Mouse (Mus musculus) forebrain, embryonic 12.5 days (tissue): ENCODE data around the gene Fsd1l. TPM values are rescaled to one million over a fixed set of nuclear protein-coding genes. Genes with fewer than 3 reads are reported as not detected.
"Not testable (repeated sequence)": the region's sequence is repeated elsewhere in the genome, so short reads cannot be mapped to it uniquely, and the experiment has no call there.

Experiments used
- ATAC-seq: fragments of 200-750 bp; cut with Nextera tagmentation; 2 replicates; pipeline ENCODE4 v1.8.0; 2017; ENCODE audit warnings: moderate TSS enrichment; ENCODE audit not compliant: low FRiP score
- H3K27ac ChIP-seq: fragments of 300-500 bp; sonication (generic); 2 replicates; pipeline ENCODE4 v1.5.1; 2016; ENCODE audit warnings: mild to moderate bottlenecking
- H3K27me3 ChIP-seq: fragments of 300-500 bp; sonication (generic); 2 replicates; pipeline ENCODE4 v1.6.1; 2016; ENCODE audit warnings: mild to moderate bottlenecking
- H3K36me3 ChIP-seq: fragments of 300-500 bp; sonication (generic); replicated peaks from 2 replicates; pipeline ENCODE4 v1.6.1; 2016; ENCODE audit warnings: mild to moderate bottlenecking
- H3K4me1 ChIP-seq: fragments of 300-500 bp; sonication (generic); 2 replicates; pipeline ENCODE4 v1.6.1; 2016
- H3K4me2 ChIP-seq: fragments of 300-500 bp; sonication (generic); 2 replicates; pipeline ENCODE4 v1.6.1; 2016; ENCODE audit warnings: mild to moderate bottlenecking, moderate library complexity
- H3K4me3 ChIP-seq: fragments of 300-500 bp; sonication (generic); replicated peaks from 2 replicates; pipeline ENCODE4 v1.5.1; 2016; ENCODE audit warnings: mild to moderate bottlenecking
- H3K9ac ChIP-seq: fragments of 300-500 bp; sonication (generic); 2 replicates; pipeline ENCODE4 v1.6.1; 2016; ENCODE audit warnings: mild to moderate bottlenecking
- H3K9me3 ChIP-seq: fragments of 300-500 bp; sonication (generic); 2 replicates; pipeline ENCODE4 v1.6.1; 2016
- WGBS: fragments of 180-500 bp; shearing (Covaris S2); methylation state at CpG from one replicate; pipeline ENCODE4 v1.1.7; 2016; 5-methylcytosine and 5-hydroxymethylcytosine counted together
- polyA plus RNA-seq: library from polyadenylated mRNA; unstranded; fragments of >200 nt; fragmentation: Nextera tagmentation; extraction: Ambion mirVana; gene quantifications from 2 replicates; pipeline ENCODE4 v1.2.1, GENCODE M21; 2016

Gene Fsd1l
- polyA plus RNA-seq, 1 experiment from 2014 or later, result 52.2 TPM

- H3K27ac ChIP-seq, result peak within 1 kb of the TSS; percentile 87
- peak within 1 kb of the TSS; percentile 74 for H3K9ac ChIP-seq
- no peaks in the 10 kb centered on the region for H3K27me3 ChIP-seq
- 0 out of 2 replicates have a peak, but pooled peaks cover 2% of the 10 kb centered on the region for H3K36me3 ChIP-seq
- H3K4me3 ChIP-seq, result peak within 1 kb of the TSS; percentile 72
- H3K4me1 ChIP-seq, result peaks cover 9% of the 10 kb centered on the region
- peak; percentile 84 for ATAC-seq
- H3K9me3 ChIP-seq, result no peaks in the 10 kb centered on the region
- peak within 1 kb of the TSS; percentile 89 for H3K4me2 ChIP-seq
- 15% methylated on average over 5 of the region's 7 CpGs for WGBS
Measured at GRCm38 (mm10) chr4:53713704-53714050, 82.4 kb downstream of the Fsd1l start, which contains the start of gene Fktn. Gene Fktn (plus strand): TSS chr4:53713998.

DNA sequence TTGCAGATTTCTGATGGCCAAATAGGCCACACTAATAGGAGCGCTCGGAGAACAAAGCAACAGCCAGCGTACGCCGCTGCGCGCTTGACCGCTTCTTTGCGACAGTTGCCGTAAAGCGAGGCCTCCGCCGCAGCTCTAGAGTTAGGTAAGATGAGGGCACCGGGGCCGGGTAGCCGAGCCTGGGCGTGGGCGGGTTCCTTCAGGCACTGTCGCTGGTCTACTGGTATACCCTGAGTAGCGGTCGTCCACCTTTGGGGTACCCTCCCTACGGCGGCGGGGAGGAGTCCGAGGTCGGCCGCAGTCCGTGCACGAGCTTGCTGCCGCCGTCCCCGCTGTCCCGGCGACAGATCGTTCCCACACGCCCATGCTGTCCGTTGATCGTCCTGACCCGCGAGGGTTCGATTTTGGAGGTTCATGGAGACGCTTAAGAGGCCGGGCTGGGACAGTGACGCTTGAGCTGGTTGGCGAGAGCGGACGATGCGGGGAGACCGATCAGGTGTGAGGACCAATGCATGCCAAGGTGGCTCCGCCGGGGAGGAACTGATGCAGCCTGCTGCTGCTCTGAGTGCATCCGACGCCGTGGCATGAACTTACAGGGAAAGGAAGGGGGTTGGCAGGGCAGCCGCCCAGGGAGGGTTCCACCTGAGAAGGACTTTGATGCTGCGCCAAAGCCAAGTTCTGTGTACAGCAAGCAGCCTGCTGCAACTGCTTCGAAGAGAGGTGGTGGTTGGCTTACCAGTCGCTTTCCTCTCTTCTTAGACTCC lies 83.0 kb downstream of the Fsd1l start:
- no peaks in the 10 kb centered on the region for H3K9me3 ChIP-seq
- no peaks in the 10 kb centered on the region for H3K27me3 ChIP-seq
- peak overlapping the region; percentile 74 for H3K9ac ChIP-seq
- peak overlapping the region; percentile 72 for H3K4me3 ChIP-seq
- H3K27ac ChIP-seq, result peak overlapping the region; percentile 87
- H3K36me3 ChIP-seq, result 0 out of 2 replicates have a peak, but pooled peaks cover 2% of the 10 kb centered on the region
- peak; percentile 96 for ATAC-seq
- peak overlapping the region; percentile 89 for H3K4me2 ChIP-seq
- WGBS, result 7% methylated on average over 58 of the region's 58 CpGs
- H3K4me1 ChIP-seq, result peaks cover 9% of the 10 kb centered on the region

DNA sequence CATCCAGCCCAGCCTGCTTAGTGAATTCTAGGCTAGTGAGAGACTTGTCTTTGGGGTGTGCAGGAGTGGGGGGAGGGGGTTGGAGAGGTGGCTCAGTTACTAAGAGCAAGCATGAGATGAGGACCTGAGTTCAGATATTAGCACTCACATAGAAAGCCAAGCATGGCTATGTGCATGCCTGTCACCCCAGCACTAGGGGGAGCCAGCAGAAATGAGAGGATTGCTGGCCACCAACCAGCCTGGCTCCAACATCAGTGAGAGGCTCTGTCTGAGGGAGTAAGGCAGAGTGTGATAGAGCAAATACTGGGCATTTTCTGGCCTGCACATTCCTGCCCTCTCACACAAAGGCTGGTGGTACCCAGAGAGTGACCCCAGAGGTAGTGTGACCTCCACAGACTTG lies 84.7 kb downstream of the Fsd1l start:
- no peak for ATAC-seq
- no peak overlapping the region for H3K4me3 ChIP-seq
- H3K36me3 ChIP-seq, result 0 out of 2 replicates have a peak, but pooled peaks cover 6% of the 10 kb centered on the region
- no peaks in the 10 kb centered on the region for H3K27me3 ChIP-seq
- peaks cover 9% of the 10 kb centered on the region for H3K4me1 ChIP-seq
- no peaks in the 10 kb centered on the region for H3K9me3 ChIP-seq
- H3K27ac ChIP-seq, result no peak overlapping the region
- no peak overlapping the region for H3K9ac ChIP-seq
- H3K4me2 ChIP-seq, result no peak overlapping the region

- Histone ChIP-seq H3K4me1 (peaks cover 9% of the 10 kb centered on the region), H3K27ac (no peak overlapping the region), H3K27me3 (no peaks in the 10 kb centered on the region), H3K9ac (no peak overlapping the region), H3K36me3 (0 out of 2 replicates have a peak, but pooled peaks cover 8% of the 10 kb centered on the region), H3K4me2 (no peak overlapping the region), H3K9me3 (no peaks in the 10 kb centered on the region), H3K4me3 (no peak overlapping the region)
- no peak for ATAC-seq
- WGBS, result 86% methylated on average over 4 of the region's 4 CpGs
Measured at GRCm38 (mm10) chr4:53717546-53717945, 86.3 kb downstream of the Fsd1l start.

DNA sequence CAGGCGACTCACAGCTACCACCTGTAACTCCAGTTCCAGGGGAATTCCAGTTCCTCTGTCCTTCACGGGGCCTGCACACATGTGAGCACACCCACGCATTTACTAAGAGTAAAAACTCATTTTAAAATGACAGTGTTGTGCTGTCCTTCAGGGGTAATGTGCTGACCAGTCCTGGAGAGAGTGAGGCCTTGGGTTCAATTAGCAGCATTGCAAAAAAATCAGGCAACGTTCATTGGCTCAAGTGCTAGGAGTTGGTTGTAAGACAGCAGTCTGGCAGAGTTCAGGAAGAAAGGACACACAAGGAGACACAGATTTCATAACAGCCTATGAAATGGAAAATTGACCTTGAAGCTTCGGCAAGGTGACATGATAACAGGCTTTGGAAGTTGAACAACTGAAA lies 87.0 kb downstream of the Fsd1l start:
- Histone ChIP-seq H3K36me3 (0 out of 2 replicates have a peak, but pooled peaks cover 8% of the 10 kb centered on the region), H3K4me1 (peaks cover 9% of the 10 kb centered on the region), H3K4me2 (no peak overlapping the region), H3K9me3 (no peaks in the 10 kb centered on the region), H3K27me3 (no peaks in the 10 kb centered on the region), H3K27ac (no peak overlapping the region), H3K9ac (no peak overlapping the region), H3K4me3 (no peak overlapping the region)
- ATAC-seq, result no peak
- WGBS, result 84% methylated on average over 5 of the region's 5 CpGs

- WGBS, result 69% methylated on average over 4 of the region's 4 CpGs
- Histone ChIP-seq H3K27ac (no peak overlapping the region), H3K4me2 (no peak overlapping the region), H3K4me3 (no peak overlapping the region), H3K4me1 (no peaks in the 10 kb centered on the region), H3K9ac (no peak overlapping the region), H3K36me3 (peaks cover 22% of the 10 kb centered on the region), H3K9me3 (no peaks in the 10 kb centered on the region), H3K27me3 (no peaks in the 10 kb centered on the region)
- peak; percentile 55; the same call in 1 of the 2 replicates for ATAC-seq
Measured at GRCm38 (mm10) chr4:53722506-53722905, 91.2 kb downstream of the Fsd1l start.

- not testable (repeated sequence) for H3K9ac ChIP-seq, H3K4me2 ChIP-seq, ATAC-seq, H3K4me3 ChIP-seq, H3K9me3 ChIP-seq, H3K27me3 ChIP-seq, H3K27ac ChIP-seq, H3K4me1 ChIP-seq
- 86% methylated on average over 2 of the region's 2 CpGs for WGBS
- H3K36me3 ChIP-seq, result peaks cover 36% of the 10 kb centered on the region
Measured at GRCm38 (mm10) chr4:53726100-53726499, 94.8 kb downstream of the Fsd1l start.

DNA sequence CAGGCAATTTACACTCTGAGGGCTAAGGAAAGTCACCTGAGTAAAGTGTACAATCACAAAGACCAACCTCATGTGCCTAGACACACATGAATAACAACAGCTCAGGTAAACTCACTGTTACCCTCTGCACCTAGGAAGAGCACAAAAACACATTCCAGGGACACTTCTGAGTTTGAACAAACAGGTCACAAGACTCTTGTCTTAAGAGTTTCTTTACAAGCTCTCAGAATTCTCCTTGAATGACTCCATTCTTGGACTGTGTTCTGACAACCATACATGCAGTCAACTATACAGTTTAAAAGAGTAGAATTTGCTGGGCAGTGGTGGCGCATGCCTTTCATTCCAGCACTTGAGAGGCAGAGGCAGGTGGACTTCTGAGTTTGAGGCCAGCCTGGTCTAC lies 96.8 kb downstream of the Fsd1l start:
- Histone ChIP-seq H3K4me2 (no peak overlapping the region), H3K4me3 (no peak overlapping the region), H3K9ac (no peak overlapping the region), H3K36me3 (peaks cover 40% of the 10 kb centered on the region), H3K27me3 (no peaks in the 10 kb centered on the region), H3K9me3 (no peaks in the 10 kb centered on the region), H3K27ac (no peak overlapping the region), H3K4me1 (no peaks in the 10 kb centered on the region)
- WGBS, result 100% methylated on average over 1 of the region's 1 CpGs
- no peak for ATAC-seq

DNA sequence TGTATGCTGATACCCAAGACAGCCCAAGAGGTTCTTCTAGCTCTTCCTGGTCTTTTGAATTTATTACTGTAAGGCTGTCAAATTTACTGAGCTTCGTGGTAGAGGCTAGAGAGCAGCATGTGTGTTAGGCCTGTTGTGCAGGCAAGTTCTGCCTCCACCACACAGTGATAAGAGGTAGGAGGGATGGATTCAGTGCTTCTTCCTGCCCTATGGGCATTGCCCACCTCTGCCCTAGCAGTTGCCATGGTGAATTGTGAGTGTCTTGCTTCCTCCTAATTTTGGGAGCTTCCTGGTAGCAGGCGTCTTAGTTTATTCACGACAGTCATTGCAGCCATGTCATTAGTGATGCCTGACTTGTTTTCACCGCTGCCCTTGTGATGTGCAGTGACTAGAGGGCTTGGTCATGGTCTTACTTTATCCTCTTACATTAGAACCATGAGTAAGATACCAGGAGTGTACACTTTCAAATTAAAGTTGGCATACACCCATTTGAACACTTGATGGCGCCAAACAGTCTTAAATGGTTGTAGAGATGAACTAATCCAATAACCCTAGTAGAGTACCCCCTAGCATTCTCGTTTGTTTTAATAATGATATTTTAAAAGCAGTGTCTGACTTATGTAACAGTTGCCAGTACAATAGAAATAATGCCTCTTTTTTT lies 107.8 kb downstream of the Fsd1l start:
- H3K4me3 ChIP-seq, result no peak overlapping the region
- H3K4me2 ChIP-seq, result no peak overlapping the region
- no peak overlapping the region for H3K9ac ChIP-seq
- H3K27ac ChIP-seq, result no peak overlapping the region
- no peaks in the 10 kb centered on the region for H3K4me1 ChIP-seq
- peaks cover 39% of the 10 kb centered on the region for H3K36me3 ChIP-seq
- no peaks in the 10 kb centered on the region for H3K27me3 ChIP-seq
- WGBS, result 39% methylated on average over 6 of the region's 6 CpGs
- no peaks in the 10 kb centered on the region for H3K9me3 ChIP-seq
- ATAC-seq, result peak; percentile 39; the same call in 1 of the 2 replicates

DNA sequence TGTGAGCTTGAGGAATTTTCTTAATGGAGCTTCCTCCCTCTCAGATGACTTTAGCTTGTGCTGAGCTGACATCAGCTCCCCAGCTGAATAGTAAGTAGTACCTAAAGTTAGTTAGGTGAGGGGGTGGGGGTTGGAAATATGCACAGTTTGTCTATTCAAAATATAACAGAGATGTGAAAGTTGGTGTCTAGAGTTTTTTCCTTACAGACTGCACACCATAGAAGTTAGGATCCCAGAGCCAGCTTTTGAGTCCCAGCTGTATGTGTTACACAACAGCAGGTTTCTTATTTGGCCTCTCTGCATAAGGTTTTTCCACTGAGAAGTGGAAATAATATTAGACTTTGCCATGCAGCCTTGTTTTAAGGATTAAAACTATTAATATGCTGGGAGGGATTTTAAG lies 118.6 kb downstream of the Fsd1l start:
- no peak overlapping the region for H3K27ac ChIP-seq
- H3K9me3 ChIP-seq, result no peaks in the 10 kb centered on the region
- no peaks in the 10 kb centered on the region for H3K4me1 ChIP-seq
- H3K4me2 ChIP-seq, result no peak overlapping the region
- no peak overlapping the region for H3K9ac ChIP-seq
- no peaks in the 10 kb centered on the region for H3K27me3 ChIP-seq
- no peak for ATAC-seq
- H3K36me3 ChIP-seq, result peaks cover 15% of the 10 kb centered on the region
- no peak overlapping the region for H3K4me3 ChIP-seq

GRCm38 (mm10) chr4:53750391-53751120 lies 119.3 kb downstream of the Fsd1l start:
- H3K36me3 ChIP-seq, result peaks cover 19% of the 10 kb centered on the region
- ATAC-seq, result no peak
- 72% methylated on average over 16 of the region's 16 CpGs for WGBS

More at GRCm38 (mm10) chr4:53750391-53751120, 119.3 kb downstream of the Fsd1l start:
- no peaks in the 10 kb centered on the region for H3K27me3 ChIP-seq
- H3K4me1 ChIP-seq, result no peaks in the 10 kb centered on the region
- H3K4me3 ChIP-seq, result no peak overlapping the region
- no peak overlapping the region for H3K9ac ChIP-seq
- no peak overlapping the region for H3K27ac ChIP-seq
- H3K9me3 ChIP-seq, result no peaks in the 10 kb centered on the region
- H3K4me2 ChIP-seq, result no peak overlapping the region
